Mouse (Mus musculus): Measurements from ENCODE around the gene Tex50.

Tex50 gene

DNA sequence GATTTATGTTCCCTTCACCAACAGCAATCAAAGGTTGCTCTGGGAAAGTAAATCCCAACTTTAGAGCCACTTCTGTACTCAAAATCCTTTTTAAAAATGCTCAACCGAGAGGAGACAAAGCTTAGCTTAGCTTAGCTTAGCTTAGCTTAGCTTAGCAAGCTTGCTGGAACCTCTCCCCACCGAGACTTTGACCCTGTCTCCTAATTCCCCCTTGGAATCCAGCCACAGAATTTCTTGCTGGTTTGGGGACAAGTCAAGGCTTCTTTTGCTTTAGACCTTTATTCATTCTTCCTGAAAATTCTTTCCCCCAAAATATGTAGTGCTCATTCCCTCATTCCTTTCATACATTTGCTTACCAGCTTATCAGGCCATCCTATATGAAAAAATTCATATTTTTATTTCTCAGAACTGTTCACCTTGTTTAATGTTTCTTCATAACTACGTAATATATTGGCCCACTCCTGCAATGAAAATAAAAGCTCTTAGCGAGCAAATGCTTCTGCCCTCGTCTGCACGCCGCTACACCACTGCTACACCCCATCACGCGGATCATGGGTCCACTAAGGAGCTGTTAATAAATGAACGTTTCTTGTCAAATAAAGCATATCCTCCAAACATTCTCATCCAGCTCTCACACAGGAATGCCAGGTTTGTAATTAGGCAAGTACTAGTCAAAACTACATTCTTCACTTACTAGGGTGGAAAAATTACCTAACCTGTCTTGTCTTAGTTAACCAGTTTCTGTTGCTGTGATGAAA is 36.3 kb downstream of the Tex50 start:
- no peak for DNase-seq

GRCm38 (mm10) chr1:161114591-161114990 is 44.5 kb downstream of the Tex50 start:
- DNase-seq: no peak

- DNase-seq: peak; percentile 5 to 6
These were observed 49.9 kb downstream of the Tex50 start for GRCm38 (mm10) chr1:161109216-161109615.

Measured in cerebellum, postnatal 10 days (tissue).